Mouse (Mus musculus) MEL-GATA-1-ER (cell line): Measurements from ENCODE around the gene Kcnmb3.

ENCODE experiments used
- DNase-seq: peaks from one replicate; pipeline ENCODE4 v3.0.0-alpha.2; 2012; ENCODE audit warnings: low read depth; ENCODE audit errors: extremely low read depth

Kcnmb3 gene

DNA sequence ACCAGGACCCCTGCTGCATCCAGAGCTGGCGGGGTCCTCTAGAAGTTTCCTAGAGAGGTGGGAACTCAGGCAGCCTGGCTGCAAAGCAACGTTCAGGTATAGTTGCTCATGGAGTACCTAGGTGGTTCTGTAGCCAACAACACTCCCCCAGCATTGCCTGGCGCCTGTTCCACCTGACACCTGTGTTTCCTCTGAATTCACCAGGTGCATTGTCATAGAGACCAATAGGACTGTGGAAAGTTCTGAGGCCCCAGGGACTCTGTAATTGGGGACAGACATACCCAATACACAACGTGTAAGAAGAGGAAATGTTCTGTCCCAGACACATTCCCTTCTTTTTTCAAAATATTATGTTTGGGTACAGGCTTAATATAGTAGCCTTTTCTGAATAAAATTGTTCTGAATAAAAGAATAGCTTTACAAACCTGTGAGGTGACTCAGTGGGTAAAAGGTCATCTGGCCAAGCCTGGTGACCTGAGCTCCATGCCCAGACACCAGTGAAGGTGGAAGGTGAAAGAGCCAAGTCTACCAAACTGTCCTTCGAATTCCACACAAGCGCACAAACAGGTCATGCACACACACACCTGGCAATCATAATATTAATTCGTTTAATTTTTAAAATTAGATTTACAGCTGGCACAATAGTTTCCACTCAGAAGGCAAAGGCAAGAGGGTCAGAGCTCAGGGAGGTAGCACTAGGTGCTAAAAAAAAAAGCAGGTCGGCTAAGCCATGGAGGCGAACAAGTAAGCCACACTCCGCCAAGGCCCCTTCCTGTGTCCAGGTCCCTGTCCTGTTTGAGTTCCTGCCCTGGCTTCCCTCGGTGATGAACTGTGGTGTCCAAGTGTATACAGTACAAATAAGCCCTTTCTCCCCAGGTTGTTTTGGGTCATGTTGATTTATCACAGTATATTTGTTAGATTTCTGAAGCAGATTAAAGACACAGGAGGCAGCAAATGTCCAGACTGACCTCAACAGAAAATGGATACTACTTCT is at the start of gene Kcnmb3:
Gene Kcnmb3 (minus strand): TSS at position 135 of the 994 bp plus-strand sequence.
- no peak for DNase-seq

GRCm38 (mm10) chr3:32538091-32538490 is 46.1 kb upstream of the Kcnmb3 start:
- DNase-seq: no peak

GRCm38 (mm10) chr3:32537556-32537955 is 45.5 kb upstream of the Kcnmb3 start:
- no peak for DNase-seq

DNA sequence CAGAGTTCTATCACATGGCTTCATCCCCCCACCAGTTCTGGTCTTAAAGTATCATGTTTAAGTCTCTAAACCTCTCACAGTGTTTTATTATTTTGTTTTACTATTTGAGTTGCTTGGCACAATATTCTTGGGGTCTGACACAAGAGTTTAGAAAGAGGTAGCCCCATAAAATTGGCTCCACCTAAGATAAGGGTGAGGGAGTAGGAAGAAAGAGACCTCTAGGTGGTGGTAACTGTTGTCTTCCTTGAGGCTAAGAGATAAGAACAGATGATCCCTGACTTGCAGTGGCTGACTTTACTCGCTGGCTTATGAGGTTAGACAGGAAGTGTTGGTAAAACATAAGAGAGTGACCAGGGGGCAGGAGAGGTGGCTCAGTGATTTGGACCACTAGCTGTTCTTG is 43.7 kb upstream of the Kcnmb3 start:
- no peak for DNase-seq

DNA sequence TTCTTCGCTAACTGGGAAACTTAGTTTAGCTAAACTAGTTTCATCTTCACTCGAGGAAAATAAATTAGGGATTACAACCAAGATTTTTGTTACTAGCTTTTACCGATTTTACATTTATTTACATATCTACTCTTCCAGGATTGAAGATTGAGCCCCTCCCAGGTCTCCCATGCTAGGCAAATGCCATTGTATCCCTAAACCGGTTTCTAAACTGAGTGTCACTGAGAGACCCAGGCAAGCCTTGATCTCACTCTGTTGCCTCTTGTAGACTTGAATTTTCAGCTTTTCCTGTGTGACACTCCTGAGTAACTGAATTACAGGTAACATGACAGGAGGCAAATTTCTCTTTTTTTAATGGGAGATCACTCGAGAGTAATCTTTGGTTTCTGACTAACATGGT is 38.0 kb upstream of the Kcnmb3 start:
- no peak for DNase-seq

GRCm38 (mm10) chr3:32529303-32529898 is 37.4 kb upstream of the Kcnmb3 start, which contains the start of gene Mfn1:
Gene Mfn1, plus strand, starts transcription at chr3:32529465.
- DNase-seq: peak; percentile 92

- no peak for DNase-seq
Measured at GRCm38 (mm10) chr3:32527181-32527580, 35.1 kb upstream of the Kcnmb3 start.

DNA sequence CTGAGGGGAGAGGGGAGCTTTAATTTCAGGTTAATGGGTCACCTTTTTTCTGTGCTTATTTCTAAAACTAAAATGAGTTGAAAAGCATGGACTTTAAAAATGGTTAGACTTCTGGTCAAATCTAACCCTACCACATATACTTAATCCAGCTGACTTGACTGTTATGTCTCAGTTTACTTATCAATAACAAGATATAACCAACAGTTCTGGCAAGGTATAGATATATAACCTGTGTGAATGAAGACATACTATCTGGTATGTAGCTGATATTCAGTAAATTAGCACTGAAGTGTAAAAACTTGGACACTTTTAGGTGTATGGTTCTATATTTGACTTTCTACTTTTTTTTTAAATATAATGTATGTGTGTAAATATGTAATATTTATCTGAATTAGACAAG is 21.5 kb upstream of the Kcnmb3 start:
- DNase-seq: no peak

DNA sequence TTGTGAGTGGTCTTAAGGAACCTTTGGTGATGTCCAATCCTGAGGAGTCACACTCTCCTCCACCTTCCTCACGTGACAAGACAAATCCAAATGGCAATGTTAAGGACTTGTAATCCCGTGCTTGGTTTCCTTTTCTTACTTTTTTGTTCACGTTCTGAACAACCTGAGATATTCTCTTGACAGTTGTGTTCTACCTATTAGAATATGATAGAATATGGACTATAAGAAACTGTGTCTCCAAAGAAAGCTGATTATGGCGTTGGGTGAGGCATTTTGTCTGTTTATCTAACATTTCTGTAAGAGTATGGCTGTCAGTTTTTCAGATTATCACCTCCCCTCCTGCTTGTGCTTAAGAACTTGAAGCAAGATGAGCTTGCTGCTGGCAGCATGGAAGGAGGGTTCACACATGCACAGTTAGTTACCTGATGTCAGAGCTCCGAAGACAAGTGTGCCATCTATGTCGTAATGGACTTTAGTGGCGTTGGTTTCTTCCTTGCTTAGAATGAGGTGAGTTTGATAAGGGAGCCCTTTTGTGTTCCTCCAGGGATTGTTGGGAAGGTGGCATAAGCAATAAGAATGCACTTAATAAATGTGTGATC is 20.8 kb upstream of the Kcnmb3 start:
- no peak for DNase-seq

GRCm38 (mm10) chr3:32511191-32511550 is 19.1 kb upstream of the Kcnmb3 start:
- no peak for DNase-seq

DNA sequence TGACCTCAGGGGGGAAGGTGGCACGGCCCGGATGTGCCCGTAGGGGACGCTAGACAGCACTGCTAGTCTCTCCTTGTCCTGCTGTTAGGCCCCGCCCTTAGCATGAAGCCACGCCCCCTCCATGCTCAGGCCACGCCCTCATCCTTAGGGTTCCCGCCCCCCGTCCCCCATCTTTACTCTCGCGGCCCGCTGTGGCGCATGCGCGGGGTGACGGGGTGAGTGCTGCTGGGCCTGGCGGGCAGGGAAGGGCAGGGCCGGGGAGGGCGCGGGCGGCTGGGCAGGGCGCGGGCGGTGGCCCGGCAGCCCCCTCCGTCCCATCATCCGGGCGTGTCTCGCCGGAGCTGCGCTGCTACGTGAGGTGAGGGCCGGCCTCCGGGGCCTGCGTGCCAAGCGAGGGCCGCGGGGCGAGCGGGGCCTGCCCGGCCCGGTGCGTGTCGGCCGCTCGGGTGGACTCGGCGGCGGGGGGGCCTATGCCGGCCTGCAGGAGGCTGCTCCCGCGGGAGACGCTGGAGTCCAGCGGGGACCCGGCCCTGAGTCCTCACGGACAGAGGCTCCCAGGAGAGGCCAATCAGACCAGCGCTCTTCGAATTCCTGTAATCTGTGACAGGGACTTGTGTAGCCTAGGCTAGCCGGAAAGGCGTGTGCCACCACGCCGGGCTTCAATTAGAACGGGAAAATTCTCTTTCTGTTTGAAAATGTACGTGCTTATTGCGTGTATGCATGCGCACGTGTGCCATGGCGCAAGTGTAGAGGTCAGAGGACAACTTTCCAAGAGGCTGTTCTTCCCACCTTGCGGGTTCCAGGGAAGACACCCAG is 18.6 kb upstream of the Kcnmb3 start:
- DNase-seq: peak; percentile 51

DNA sequence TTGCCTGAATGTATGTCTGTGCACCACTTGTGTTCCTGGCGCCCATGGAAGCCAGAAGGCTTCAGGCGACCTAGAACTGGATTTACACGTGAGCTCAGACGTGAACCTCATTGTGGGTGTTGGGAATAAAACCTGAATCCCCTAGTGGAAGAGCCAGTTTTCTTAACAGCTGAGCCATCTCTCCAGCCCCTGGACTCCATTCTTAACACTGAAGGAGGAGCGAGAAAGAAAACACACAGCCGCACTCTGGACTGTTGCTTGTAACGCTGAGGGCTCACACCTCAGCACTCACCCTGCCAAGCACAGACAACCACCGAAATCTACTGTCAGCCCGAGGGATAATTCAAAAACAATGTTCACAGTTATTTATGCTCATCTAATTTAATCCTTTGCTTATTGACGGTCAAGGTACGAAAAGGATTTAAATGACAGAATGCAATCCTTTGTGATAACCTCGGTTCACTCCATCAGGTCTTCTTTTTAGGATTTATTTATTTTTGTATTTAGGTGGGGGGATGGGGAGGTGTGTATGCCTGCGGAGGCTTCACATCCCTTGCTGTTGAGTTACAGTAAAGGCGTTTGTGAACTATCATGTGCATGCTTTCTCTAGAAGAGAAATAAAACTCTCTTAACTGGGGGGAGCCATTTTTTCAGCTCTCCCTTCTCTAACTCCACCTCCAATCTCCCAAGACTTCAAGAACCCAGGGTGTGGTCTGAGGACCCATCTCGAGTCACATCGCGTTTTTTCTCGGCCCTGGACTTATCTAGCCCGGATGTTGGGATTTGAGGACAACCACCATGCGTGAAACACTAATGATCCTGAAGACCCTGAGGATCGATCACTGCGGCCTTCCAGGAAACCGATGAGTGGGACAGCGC is 17.7 kb upstream of the Kcnmb3 start, which contains the start of gene Zfp639:
Gene Zfp639 (plus strand): TSS at position 764 of the 879 bp plus-strand sequence.
- peak; percentile 81 for DNase-seq

DNA sequence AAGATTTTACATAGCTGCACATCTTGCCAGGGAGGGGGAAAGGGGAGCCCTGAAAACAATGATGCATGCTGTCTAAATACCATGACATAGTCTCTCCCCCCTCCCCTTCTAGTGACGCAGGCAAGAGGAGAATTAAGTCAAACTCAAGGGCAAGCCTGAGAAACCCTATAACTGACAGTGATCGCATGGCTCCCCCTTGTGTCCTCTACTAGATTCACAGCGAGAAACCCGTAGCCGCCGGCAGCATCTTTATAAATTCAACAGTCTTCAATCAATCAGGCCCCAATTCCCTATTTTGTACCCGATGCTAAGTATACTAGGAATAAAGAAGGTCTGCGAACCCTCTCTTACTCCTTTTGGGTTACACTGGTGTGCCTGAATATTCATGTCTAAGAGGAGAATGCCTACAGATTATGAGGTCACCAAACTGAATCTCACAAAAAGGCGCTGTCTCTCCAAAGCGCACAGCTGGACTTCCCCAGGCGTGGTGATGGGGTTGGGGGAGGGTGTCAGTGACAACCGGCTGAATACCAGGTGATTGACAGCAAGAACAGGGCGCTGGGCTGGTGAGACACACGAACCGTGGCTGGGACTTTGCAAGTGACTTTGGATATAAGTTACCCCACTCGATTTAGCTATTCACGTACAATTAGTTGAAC is 16.8 kb upstream of the Kcnmb3 start:
- peak; percentile 67 for DNase-seq

- DNase-seq: no peak
Measured at GRCm38 (mm10) chr3:32506366-32507225, 14.6 kb upstream of the Kcnmb3 start.

- DNase-seq: no peak
Measured at GRCm38 (mm10) chr3:32505841-32506240, 13.8 kb upstream of the Kcnmb3 start.

GRCm38 (mm10) chr3:32500346-32500745 is 8.3 kb upstream of the Kcnmb3 start:
- no peak for DNase-seq

DNA sequence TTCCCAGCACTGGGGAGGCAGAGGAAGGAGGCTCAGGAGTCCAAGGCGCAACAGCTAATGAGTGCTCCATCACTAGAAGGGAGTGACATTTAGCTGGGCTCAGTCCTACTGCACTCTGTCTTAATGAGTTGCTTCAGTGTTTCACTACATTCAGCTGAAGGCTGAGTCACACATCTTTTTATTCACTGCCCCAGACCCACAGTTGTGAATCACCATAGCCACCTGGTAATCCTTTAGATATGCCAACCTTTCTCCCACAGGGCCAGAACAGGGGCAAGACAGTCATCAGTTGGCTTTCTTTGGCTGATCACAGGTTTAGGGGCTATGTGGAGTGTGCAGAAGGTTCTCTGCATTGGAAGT is 4.7 kb upstream of the Kcnmb3 start:
- DNase-seq: no peak

GRCm38 (mm10) chr3:32495856-32496710 is 4.1 kb upstream of the Kcnmb3 start:
- no peak for DNase-seq
